Mouse (Mus musculus) MEL (cell line): ENCODE results near the gene Ccdc120. TPM values are rescaled to one million over a fixed set of nuclear protein-coding genes. Genes with fewer than 3 reads are reported as not detected.
"Not testable (repeated sequence)": the region's sequence is repeated elsewhere in the genome, so short reads cannot be mapped to it uniquely, and the experiment has no call there.

Experiments used
- DNase-seq: peaks from one replicate; pipeline ENCODE4 v3.0.0; 2011; ENCODE audit warnings: low read depth, low spot score
- H3K27ac ChIP-seq: 2 replicates; pipeline ENCODE4 v1.5.1; 2012; ENCODE audit warnings: low read depth, mild to moderate bottlenecking, control low read depth, low read length, moderate library complexity; ENCODE audit not compliant: control insufficient read depth
- H3K27me3 ChIP-seq, 2 experiments: fragments of 150-350 bp in 1 of 2; sonication (generic) in 1 of 2; 2 replicates each; pipeline ENCODE4 v1.6.1; 2012; ENCODE audit warnings: low read length in 2 of 2, mild to moderate bottlenecking in 2 of 2, improper control_type of control experiment in 1 of 2, moderate library complexity in 1 of 2; ENCODE audit not compliant: insufficient read depth in 2 of 2, control insufficient read depth in 1 of 2
- H3K36me3 ChIP-seq, 2 experiments: 2 replicates each; pipeline ENCODE4 v1.6.1; 2012 to 2014; ENCODE audit warnings: low read length in 2 of 2, improper control_type of control experiment in 1 of 2, inconsistent platforms in 1 of 2, mild to moderate bottlenecking in 1 of 2; ENCODE audit not compliant: insufficient read depth in 2 of 2, control insufficient read depth in 1 of 2
- H3K4me1 ChIP-seq, 2 experiments: fragments of 150-350 bp in 1 of 2; sonication (generic) in 1 of 2; 2 replicates each; pipeline ENCODE4 v1.6.1; 2012; ENCODE audit warnings: low read length in 2 of 2, improper control_type of control experiment in 1 of 2, mild to moderate bottlenecking in 1 of 2; ENCODE audit not compliant: insufficient read depth in 2 of 2, control insufficient read depth in 1 of 2
- H3K4me3 ChIP-seq, 2 experiments: fragments of 150-350 bp in 1 of 2; sonication (generic) in 1 of 2; 2 replicates each; pipeline ENCODE4 v1.5.1; 2012; ENCODE audit warnings: low read depth in 2 of 2, low read length in 2 of 2, mild to moderate bottlenecking in 2 of 2, moderate library complexity in 2 of 2, control low read depth in 1 of 2, improper control_type of control experiment in 1 of 2; ENCODE audit not compliant: control insufficient read depth in 1 of 2, insufficient read depth in 1 of 2
- H3K79me2 ChIP-seq: 2 replicates; pipeline ENCODE4 v1.6.1; 2012; ENCODE audit warnings: mild to moderate bottlenecking, low read length, moderate library complexity; ENCODE audit not compliant: control insufficient read depth, poor library complexity, insufficient read depth
- H3K9ac ChIP-seq: 2 replicates; pipeline ENCODE4 v1.6.1; 2012; ENCODE audit warnings: low read depth, mild to moderate bottlenecking, control low read depth, low read length, moderate library complexity; ENCODE audit not compliant: control insufficient read depth, poor library complexity, severe bottlenecking
- H3K9me3 ChIP-seq: fragments of 150-350 bp; sonication (generic); replicated peaks from 2 replicates; pipeline ENCODE4 v1.6.1; 2012; ENCODE audit warnings: mild to moderate bottlenecking, low read length, improper control_type of control experiment, moderate library complexity; ENCODE audit not compliant: insufficient read depth
- CHD1 ChIP-seq: IDR thresholded peaks from 2 replicates; pipeline ENCODE4 v1.6.1; 2012; ENCODE audit warnings: low read depth, mild to moderate bottlenecking, inconsistent platforms, low read length, improper control_type of control experiment
- E2F4 ChIP-seq: IDR thresholded peaks from 2 replicates; pipeline ENCODE4 v1.6.1; 2011; ENCODE audit warnings: low read depth, low read length, improper control_type of control experiment, borderline replicate concordance
- ELF1 ChIP-seq: IDR thresholded peaks from 2 replicates; pipeline ENCODE4 v1.6.1; 2014; ENCODE audit warnings: low read depth, mild to moderate bottlenecking, inconsistent platforms, low read length, improper control_type of control experiment, moderate library complexity
- ETS1 ChIP-seq: IDR thresholded peaks from 2 replicates; pipeline ENCODE4 v1.6.1; 2012; ENCODE audit warnings: low read depth, mild to moderate bottlenecking, inconsistent platforms, low read length, improper control_type of control experiment, moderate library complexity
- HCFC1 ChIP-seq: IDR thresholded peaks from 2 replicates; pipeline ENCODE4 v1.6.1; 2012; ENCODE audit warnings: low read depth, mild to moderate bottlenecking, inconsistent platforms, low read length, improper control_type of control experiment, moderate library complexity
- MAX ChIP-seq: IDR thresholded peaks from 2 replicates; pipeline ENCODE4 v1.6.1; 2011; ENCODE audit warnings: low read length, improper control_type of control experiment
- MXI1 ChIP-seq: IDR thresholded peaks from 2 replicates; pipeline ENCODE4 v1.6.1; 2011; ENCODE audit warnings: mild to moderate bottlenecking, low read depth, low read length, improper control_type of control experiment
- MYC ChIP-seq: IDR thresholded peaks from 2 replicates; pipeline ENCODE4 v1.6.1; 2011; ENCODE audit warnings: low read depth, mild to moderate bottlenecking, low read length, improper control_type of control experiment, moderate library complexity
- NELFE ChIP-seq: IDR thresholded peaks from 2 replicates; pipeline ENCODE4 v1.6.1; 2011; ENCODE audit warnings: low read depth, low read length, improper control_type of control experiment
- NRF1 ChIP-seq: IDR thresholded peaks from 2 replicates; pipeline ENCODE4 v1.6.1; 2014; ENCODE audit warnings: low read depth, mild to moderate bottlenecking, inconsistent platforms, low read length, improper control_type of control experiment, moderate library complexity; ENCODE audit not compliant: poor library complexity, insufficient read depth, severe bottlenecking
- POLR2A ChIP-seq, 2 experiments: IDR thresholded peaks; 2 replicates each; pipeline ENCODE4 v1.6.1; 2011 to 2012; ENCODE audit warnings: low read length in 2 of 2, mild to moderate bottlenecking in 2 of 2, control low read depth in 1 of 2, improper control_type of control experiment in 1 of 2, low read depth in 1 of 2, moderate library complexity in 1 of 2; ENCODE audit not compliant: control insufficient read depth in 1 of 2, insufficient read depth in 1 of 2, poor library complexity in 1 of 2
- POLR2AphosphoS2 ChIP-seq: IDR thresholded peaks from 2 replicates; pipeline ENCODE4 v1.6.1; 2011; ENCODE audit warnings: low read length, improper control_type of control experiment
- SIN3A ChIP-seq: IDR thresholded peaks from 2 replicates; pipeline ENCODE4 v1.6.1; 2012; ENCODE audit warnings: low read length, improper control_type of control experiment, inconsistent platforms
- TBP ChIP-seq: IDR thresholded peaks from 2 replicates; pipeline ENCODE4 v1.8.0; 2011; ENCODE audit warnings: low read depth, low read length, improper control_type of control experiment
- TCF12 ChIP-seq: IDR thresholded peaks from 2 replicates; pipeline ENCODE4 v1.6.1; 2014; ENCODE audit warnings: low read depth, mild to moderate bottlenecking, inconsistent platforms, low read length, improper control_type of control experiment, moderate library complexity
- ZMIZ1 ChIP-seq: IDR thresholded peaks from 2 replicates; pipeline ENCODE4 v1.6.1; 2012; ENCODE audit warnings: low read depth, mild to moderate bottlenecking, inconsistent platforms, low read length, improper control_type of control experiment, moderate library complexity
- polyA plus RNA-seq, 2 experiments: library from polyadenylated mRNA; stranded (reverse) in 1 of 2; unstranded in 1 of 2; fragments of >175 nt in 1 of 2; fragments of >200 nt in 1 of 2; gene quantifications; 2 replicates each; pipeline versions ENCODE4 v1.2.1 to v1.2.4; 2012; ENCODE audit warnings: low replicate concordance in 2 of 2, low read depth in 1 of 2; ENCODE audit not compliant: insufficient read length in 2 of 2, insufficient read depth in 1 of 2, missing spikeins in 1 of 2
- total RNA-seq: library from RNA; depleted of rRNA; stranded (reverse); fragments of 300-350 nt; gene quantifications from 2 replicates; pipeline ENCODE4 v1.2.3, GENCODE M21; 2012

The Ccdc120 gene
- total and polyA plus RNA-seq, 3 experiments, result 3.9 to 12.2 TPM; not detected in 1

DNA sequence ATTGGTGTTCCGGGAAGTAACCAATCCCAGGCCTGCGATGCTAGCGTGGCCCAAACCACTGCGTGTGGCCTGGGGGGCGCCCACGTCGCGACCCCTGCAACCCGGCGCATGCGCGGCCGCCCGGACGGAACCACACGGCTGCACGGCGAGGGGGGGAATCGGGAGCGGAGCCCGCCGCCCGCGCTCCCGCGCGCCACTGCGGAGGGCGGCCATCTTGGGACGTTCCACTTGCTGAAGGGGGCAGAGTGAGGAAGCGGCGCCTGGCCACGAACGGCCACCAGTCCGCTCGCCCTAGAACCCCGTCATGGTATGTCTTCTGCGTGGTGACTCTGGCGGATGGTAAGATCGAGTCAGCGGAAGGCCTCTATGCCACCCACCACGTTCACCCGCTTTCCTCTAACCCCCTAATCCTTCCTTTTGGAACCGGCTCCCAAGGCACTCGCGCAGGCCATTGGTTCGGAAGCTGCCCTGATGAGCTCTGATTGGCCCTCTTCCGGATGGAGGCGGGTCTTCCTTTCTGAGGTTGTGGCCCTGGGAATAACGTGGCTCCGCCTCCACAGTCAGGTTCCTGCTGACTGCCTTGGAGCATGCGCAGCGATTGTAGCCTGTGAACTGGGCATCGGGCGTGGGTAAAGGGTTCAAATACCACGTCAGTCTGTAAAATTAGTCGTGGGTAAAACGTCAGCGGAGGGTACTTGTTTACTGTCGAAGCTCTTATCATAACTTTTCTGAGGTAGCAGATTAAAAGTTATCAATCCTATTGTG lies 36.4 kb downstream of the Ccdc120 start, which contains the start of gene Wdr45:
TSS of gene Wdr45 (plus strand) at position 199 of the 765 bp plus-strand sequence.
- Histone ChIP-seq H3K4me3 (peak within 1 kb of the TSS; percentile 81 to 88), H3K27ac (peak within 1 kb of the TSS; percentile 68), H3K9ac (peak within 1 kb of the TSS; percentile 89)
- H3K4me1 ChIP-seq, H3K9me3 ChIP-seq, H3K27me3 ChIP-seq, H3K36me3 ChIP-seq, H3K79me2 ChIP-seq: not testable (repeated sequence)
- TF ChIP-seq MAX (peak; percentile 77; the same call in 1 of the 2 replicates), ETS1 (peak; percentile 38; the same call in 1 of the 2 replicates), ZMIZ1 (peak; percentile 66; the same call in 1 of the 2 replicates), E2F4 (0 out of 2 replicates have a peak, but pooled peaks have one; percentile 63), HCFC1 (peak; percentile 72), NELFE (peak; percentile 88), NRF1 (peak; percentile 96), MXI1 (peak; percentile 87), TCF12 (peak; percentile 15; the same call in 1 of the 2 replicates), TBP (peak; percentile 73), POLR2AphosphoS2 (peak; percentile 91), SIN3A (peak; percentile 61; the same call in 1 of the 2 replicates), ELF1 (peak; percentile 47; the same call in 1 of the 2 replicates), POLR2A (IDR thresholded peaks at IDR 0.05; ENCODE audit: control insufficient read depth in 1 of 2, insufficient read depth in 1 of 2, low read depth in 1 of 2, low read length in 2 of 2, poor library complexity in 1 of 2) (peak in 1 of 2 experiments; percentile 89; a peak in 2 of 4 replicates), CHD1 (peak; percentile 97), MYC (peak; percentile 82; the same call in 1 of the 2 replicates)
- peak; percentile 99 for DNase-seq

DNA sequence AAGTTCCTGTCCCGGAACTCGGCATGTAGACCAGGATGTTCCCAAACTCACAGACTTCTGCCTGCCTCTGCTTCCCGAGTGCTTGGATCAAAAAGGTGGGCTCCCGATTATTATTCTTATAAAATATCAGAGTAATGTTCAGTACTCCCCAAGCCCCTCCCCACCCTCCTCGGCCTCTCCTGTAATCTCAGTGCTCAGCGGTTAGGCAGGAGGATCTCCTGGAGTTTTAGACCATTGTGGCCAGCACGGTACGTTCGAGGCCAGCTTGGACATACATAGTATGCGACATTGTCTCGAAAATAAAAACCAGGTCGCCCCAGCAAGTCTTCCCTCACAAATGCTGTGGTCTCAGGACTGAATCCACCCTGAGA lies 37.0 kb downstream of the Ccdc120 start:
- not testable (repeated sequence) for H3K4me1 ChIP-seq, H3K9me3 ChIP-seq, H3K79me2 ChIP-seq, H3K36me3 ChIP-seq
- peak overlapping the region; percentile 89 for H3K9ac ChIP-seq
- peak overlapping the region; percentile 70 to 88 for H3K4me3 ChIP-seq
- peak overlapping the region; percentile 45 for H3K27ac ChIP-seq
- TF ChIP-seq POLR2A (IDR thresholded peaks at IDR 0.05; ENCODE audit: control insufficient read depth in 1 of 2, insufficient read depth in 1 of 2, low read depth in 1 of 2, low read length in 2 of 2, poor library complexity in 1 of 2), result peak in 1 of 2 experiments; percentile 20; a peak in 1 of 4 replicates
- TF ChIP-seq, all 39 proteins: peak for 1; not testable (repeated sequence) for 38
- DNase-seq, H3K27me3 ChIP-seq: not testable (repeated sequence)
